Mouse (Mus musculus): ENCODE measurements at regions not wholly inside any gene's neighbourhood (a gene's known extent, or its start where the extent isn't known, plus 50 kb on each side); places are given as distances from the start of the nearest gene placed in this dataset.

GRCm38 (mm10) chr2:71640251-71640650, 93.7 kb upstream of the Dlx2 start:
- DNase-seq (ENCODE audit: low spot score), result no peak

GRCm38 (mm10) chr2:71644038-71644470, 97.5 kb upstream of the Dlx2 start:
- DNase-seq (ENCODE audit: low spot score), result peak; percentile 55

- DNase-seq (ENCODE audit: low spot score), result no peak
Observed at GRCm38 (mm10) chr2:71647914-71648497, 97.4 kb upstream of the Itga6 start.

- DNase-seq (ENCODE audit: low spot score), result no peak
Observed at GRCm38 (mm10) chr2:71651662-71652061, 93.8 kb upstream of the Itga6 start.

- no peak for DNase-seq (ENCODE audit: low spot score)
Observed at GRCm38 (mm10) chr2:71652261-71652801, 93.1 kb upstream of the Itga6 start.

GRCm38 (mm10) chr2:71654817-71655503, 90.5 kb upstream of the Itga6 start:
- no peak for DNase-seq (ENCODE audit: low spot score)

- no peak for DNase-seq (ENCODE audit: low spot score)
Observed at GRCm38 (mm10) chr2:71655504-71656390, 89.7 kb upstream of the Itga6 start.

- no peak for DNase-seq (ENCODE audit: low spot score)
Observed at GRCm38 (mm10) chr2:71656611-71657244, 88.7 kb upstream of the Itga6 start.

- no peak for DNase-seq (ENCODE audit: low spot score)
Observed at GRCm38 (mm10) chr2:71661438-71661837, 84.0 kb upstream of the Itga6 start.

GRCm38 (mm10) chr2:71661986-71662385, 83.4 kb upstream of the Itga6 start:
- DNase-seq (ENCODE audit: low spot score), result no peak

- DNase-seq (ENCODE audit: low spot score), result no peak
Observed at GRCm38 (mm10) chr2:71663453-71663852, 82.0 kb upstream of the Itga6 start.

GRCm38 (mm10) chr2:71666927-71667326, 78.5 kb upstream of the Itga6 start:
- DNase-seq (ENCODE audit: low spot score), result no peak

- DNase-seq (ENCODE audit: low spot score), result no peak
Observed at GRCm38 (mm10) chr2:71667746-71668145, 77.7 kb upstream of the Itga6 start.

- peak; percentile 26 for DNase-seq (ENCODE audit: low spot score)
Observed at GRCm38 (mm10) chr2:71670228-71670790, 75.1 kb upstream of the Itga6 start.

- peak; percentile 71 for DNase-seq (ENCODE audit: low spot score)
Observed at GRCm38 (mm10) chr2:71670882-71671281, 74.5 kb upstream of the Itga6 start.

- DNase-seq (ENCODE audit: low spot score), result peak; percentile 87
Observed at GRCm38 (mm10) chr2:71673087-71673920, 72.1 kb upstream of the Itga6 start.

- no peak for DNase-seq (ENCODE audit: low spot score)
Observed at GRCm38 (mm10) chr2:71680746-71681145, 64.7 kb upstream of the Itga6 start.

GRCm38 (mm10) chr2:71681148-71681547, 64.3 kb upstream of the Itga6 start:
- no peak for DNase-seq (ENCODE audit: low spot score)

- DNase-seq (ENCODE audit: low spot score), result no peak
Observed at GRCm38 (mm10) chr2:71683375-71683774, 62.0 kb upstream of the Itga6 start.

- no peak for DNase-seq (ENCODE audit: low spot score)
Observed at GRCm38 (mm10) chr2:71685239-71685638, 60.2 kb upstream of the Itga6 start.

Measured in heart, adult 8-10 months (tissue).